8 mouse cellular contexts compared by ENCODE assay signal in the genomic region with DNA sequence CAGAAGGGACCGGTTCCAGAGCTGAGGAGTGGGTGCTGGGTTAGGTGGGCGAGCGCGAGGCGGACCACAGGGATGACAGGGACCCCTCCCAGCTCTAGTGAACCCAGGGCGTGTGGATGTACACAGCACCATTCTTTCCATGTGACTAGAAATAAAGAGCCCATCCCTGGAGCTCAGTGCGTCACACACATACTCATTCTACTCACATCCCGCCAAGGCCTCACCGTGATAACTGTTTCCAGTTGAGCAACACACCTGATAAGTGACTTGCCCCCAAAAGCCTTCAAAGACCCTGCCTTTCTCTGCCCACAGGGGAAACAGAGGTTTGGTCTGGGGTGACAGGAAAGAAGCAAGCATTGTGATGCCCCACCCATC. TPM values are rescaled to one million over a fixed set of nuclear protein-coding genes. Genes with fewer than 3 reads are reported as not detected.
A peak's percentile ranks its signal among the peaks of the same experiment; 100 is the strongest.
DNase-seq lines count a peak whose midpoint lies in the region; ATAC-seq lines count a peak whose summit lies in the region.

No protein-coding gene starts in this region.

- peak overlapping the region; percentile 76 for H3K4me2 ChIP-seq in kidney, embryonic 16.5 days (replicated peaks; ENCODE audit: low read depth, low read length)
- peak overlapping the region; percentile 80 for H3K4me2 ChIP-seq in intestine, embryonic 14.5 days (ENCODE audit: low read length)
- peak overlapping the region; percentile 64 for H3K4me2 ChIP-seq in midbrain, embryonic 16.5 days (ENCODE audit: low read length)

- H3K4me1 ChIP-seq in kidney, embryonic 16.5 days (ENCODE audit: insufficient read depth, low read length): peaks cover 22% of the 10 kb centered on the region
- H3K4me1 ChIP-seq in intestine, embryonic 14.5 days (replicated peaks; ENCODE audit: control insufficient read depth, insufficient read depth, low read length): peaks cover 14% of the 10 kb centered on the region
- peaks cover 28% of the 10 kb centered on the region for H3K4me1 ChIP-seq in midbrain, embryonic 16.5 days (ENCODE audit: control insufficient read depth, insufficient read depth, low read length)

- no peaks in the 10 kb centered on the region for H3K27me3 ChIP-seq in kidney, embryonic 16.5 days (ENCODE audit: insufficient read depth, low read length)
- no peaks in the 10 kb centered on the region for H3K27me3 ChIP-seq in intestine, embryonic 14.5 days (replicated peaks; ENCODE audit: control insufficient read depth, insufficient read depth, low read length)
- no peaks in the 10 kb centered on the region; the same call in 1 of the 2 replicates for H3K27me3 ChIP-seq in midbrain, embryonic 16.5 days (ENCODE audit: control insufficient read depth, insufficient read depth, low read depth, low read length)

- no peaks in the 10 kb centered on the region for H3K36me3 ChIP-seq in kidney, embryonic 16.5 days (ENCODE audit: insufficient read depth, low read length)
- no peaks in the 10 kb centered on the region for H3K36me3 ChIP-seq in intestine, embryonic 14.5 days (ENCODE audit: control insufficient read depth, insufficient read depth, low read length)
- H3K36me3 ChIP-seq in midbrain, embryonic 16.5 days (ENCODE audit: control insufficient read depth, insufficient read depth, low read length): no peaks in the 10 kb centered on the region

- 4% methylated on average over 9 of the region's 9 CpGs for WGBS in kidney, embryonic 16.5 days
- WGBS in intestine, embryonic 14.5 days: 6% methylated on average over 9 of the region's 9 CpGs
- 2% methylated on average over 9 of the region's 9 CpGs for WGBS in midbrain, embryonic 16.5 days

- no peak for ATAC-seq in kidney, embryonic 16.5 days (ENCODE audit: low FRiP score, low TSS enrichment)
- ATAC-seq in common myeloid progenitor, adult 5-6 weeks (replicated peaks; ENCODE audit: low read depth, poor library complexity, severe bottlenecking): peak; percentile 6
- ATAC-seq in intestine, embryonic 14.5 days (replicated peaks; ENCODE audit: low FRiP score, low TSS enrichment, low read depth): no peak
- no peak for ATAC-seq in midbrain, embryonic 16.5 days

- H3K9ac ChIP-seq in kidney, embryonic 16.5 days (replicated peaks; ENCODE audit: low read length): peak overlapping the region; percentile 68
- peak overlapping the region; percentile 46 for H3K9ac ChIP-seq in intestine, embryonic 14.5 days (ENCODE audit: low read length)
- peak overlapping the region; percentile 73 for H3K9ac ChIP-seq in midbrain, embryonic 16.5 days (ENCODE audit: low read depth, low read length)

- H3K27ac ChIP-seq in kidney, embryonic 16.5 days (ENCODE audit: low read length): no peak overlapping the region
- no peak overlapping the region for H3K27ac ChIP-seq in intestine, embryonic 14.5 days (ENCODE audit: low read depth)
- H3K27ac ChIP-seq in midbrain, embryonic 16.5 days (ENCODE audit: low read length): peak overlapping the region; percentile 74

- H3K4me3 ChIP-seq in kidney, embryonic 16.5 days (ENCODE audit: low read length): peak overlapping the region; percentile 69
- peak overlapping the region; percentile 79 for H3K4me3 ChIP-seq in intestine, embryonic 14.5 days (ENCODE audit: low read depth, low read length)
- H3K4me3 ChIP-seq in midbrain, embryonic 16.5 days (ENCODE audit: low read depth, low read length): peak overlapping the region; percentile 82

- no peak for DNase-seq in kidney, postnatal 10 days
- no peak for DNase-seq in intestine, embryonic 14.5 days (ENCODE audit: low spot score)
- no peak for DNase-seq in layer of hippocampus, postnatal 25 days (ENCODE audit: extremely low spot score in 1 of 2, low spot score in 1 of 2)
- no peak for DNase-seq in frontal cortex, postnatal 14 days (ENCODE audit: low spot score in 2 of 2)
- DNase-seq in Muller cell, postnatal 12 days (ENCODE audit: inconsistent ontology term): no peak

- H3K9me3 ChIP-seq in kidney, embryonic 16.5 days (ENCODE audit: low read length): no peaks in the 10 kb centered on the region
- no peaks in the 10 kb centered on the region for H3K9me3 ChIP-seq in intestine, embryonic 14.5 days (ENCODE audit: control insufficient read depth, low read length)
- no peaks in the 10 kb centered on the region for H3K9me3 ChIP-seq in midbrain, embryonic 16.5 days (replicated peaks; ENCODE audit: control insufficient read depth, low read length, poor library complexity, severe bottlenecking)

RNA-seq across cellular contexts. Expression of gene Kctd21, which starts 0.5 kb away (rescaled TPM):
- 4.7 and 5.4 TPM in 2 replicates for polyA plus RNA-seq in kidney, embryonic 16.5 days (2015; fragmentation: Nextera tagmentation; extraction: Ambion mirVana)
- 0.09 and 0.78 TPM in 2 replicates for total RNA-seq in common myeloid progenitor, adult 5-6 weeks (2017)
- 5.4 and 5.9 TPM in 2 replicates for polyA plus RNA-seq in intestine, embryonic 14.5 days (2014; fragmentation: Nextera tagmentation; extraction: Ambion mirVana)
- 6.7 and 7.6 TPM in 2 replicates for polyA plus RNA-seq in midbrain, embryonic 16.5 days (2015; fragmentation: Nextera tagmentation; extraction: Ambion mirVana)
- total RNA-seq in layer of hippocampus, postnatal 25 days (2021): 10 to 100 TPM; 10.5 to 14.8 TPM

RNA-seq across cellular contexts. Expression of gene Usp35, which starts 0.8 kb away (rescaled TPM):
- polyA plus RNA-seq in kidney, embryonic 16.5 days (2015; fragmentation: Nextera tagmentation; extraction: Ambion mirVana): 1.3 and 1.7 TPM in 2 replicates
- total RNA-seq in common myeloid progenitor, adult 5-6 weeks (2017): not detected in 2 replicates
- 2.1 and 3.4 TPM in 2 replicates for polyA plus RNA-seq in intestine, embryonic 14.5 days (2014; fragmentation: Nextera tagmentation; extraction: Ambion mirVana)
- polyA plus RNA-seq in midbrain, embryonic 16.5 days (2015; fragmentation: Nextera tagmentation; extraction: Ambion mirVana): 3.1 and 3.2 TPM in 2 replicates
- 10 to 100 TPM; 11.5 to 14.0 TPM for total RNA-seq in layer of hippocampus, postnatal 25 days (2021)

RNA-seq across cellular contexts. Expression of gene Alg8, which starts 38.8 kb away (rescaled TPM):
- polyA plus RNA-seq in kidney, embryonic 16.5 days (2015; fragmentation: Nextera tagmentation; extraction: Ambion mirVana): 43.6 and 49.3 TPM in 2 replicates
- 36.6 and 45.1 TPM in 2 replicates for total RNA-seq in common myeloid progenitor, adult 5-6 weeks (2017)
- polyA plus RNA-seq in intestine, embryonic 14.5 days (2014; fragmentation: Nextera tagmentation; extraction: Ambion mirVana): 46.2 and 48.6 TPM in 2 replicates
- 12.3 and 12.7 TPM in 2 replicates for polyA plus RNA-seq in midbrain, embryonic 16.5 days (2015; fragmentation: Nextera tagmentation; extraction: Ambion mirVana)
- total RNA-seq in layer of hippocampus, postnatal 25 days (2021): 10 to 100 TPM; 10.7 to 11.1 TPM
